Mouse (Mus musculus) MEL (cell line): ENCODE measurements at regions not wholly inside any gene's neighbourhood (a gene's known extent, or its start where the extent isn't known, plus 50 kb on each side); places are given as distances from the start of the nearest gene placed in this dataset.

ENCODE experiments used
- DNase-seq: peaks from one replicate; pipeline ENCODE4 v3.0.0; 2011; ENCODE audit warnings: low read depth, low spot score
- H3K27ac ChIP-seq: 2 replicates; pipeline ENCODE4 v1.5.1; 2012; ENCODE audit warnings: low read depth, mild to moderate bottlenecking, control low read depth, low read length, moderate library complexity; ENCODE audit not compliant: control insufficient read depth
- H3K27me3 ChIP-seq, 2 experiments: fragments of 150-350 bp in 1 of 2; sonication (generic) in 1 of 2; 2 replicates each; pipeline ENCODE4 v1.6.1; 2012; ENCODE audit warnings: low read length in 2 of 2, mild to moderate bottlenecking in 2 of 2, improper control_type of control experiment in 1 of 2, moderate library complexity in 1 of 2; ENCODE audit not compliant: insufficient read depth in 2 of 2, control insufficient read depth in 1 of 2
- H3K36me3 ChIP-seq, 2 experiments: 2 replicates each; pipeline ENCODE4 v1.6.1; 2012 to 2014; ENCODE audit warnings: low read length in 2 of 2, improper control_type of control experiment in 1 of 2, inconsistent platforms in 1 of 2, mild to moderate bottlenecking in 1 of 2; ENCODE audit not compliant: insufficient read depth in 2 of 2, control insufficient read depth in 1 of 2
- H3K4me1 ChIP-seq, 2 experiments: fragments of 150-350 bp in 1 of 2; sonication (generic) in 1 of 2; 2 replicates each; pipeline ENCODE4 v1.6.1; 2012; ENCODE audit warnings: low read length in 2 of 2, improper control_type of control experiment in 1 of 2, mild to moderate bottlenecking in 1 of 2; ENCODE audit not compliant: insufficient read depth in 2 of 2, control insufficient read depth in 1 of 2
- H3K4me3 ChIP-seq, 2 experiments: fragments of 150-350 bp in 1 of 2; sonication (generic) in 1 of 2; 2 replicates each; pipeline ENCODE4 v1.5.1; 2012; ENCODE audit warnings: low read depth in 2 of 2, low read length in 2 of 2, mild to moderate bottlenecking in 2 of 2, moderate library complexity in 2 of 2, control low read depth in 1 of 2, improper control_type of control experiment in 1 of 2; ENCODE audit not compliant: control insufficient read depth in 1 of 2, insufficient read depth in 1 of 2
- H3K79me2 ChIP-seq: 2 replicates; pipeline ENCODE4 v1.6.1; 2012; ENCODE audit warnings: mild to moderate bottlenecking, low read length, moderate library complexity; ENCODE audit not compliant: control insufficient read depth, poor library complexity, insufficient read depth
- H3K9ac ChIP-seq: 2 replicates; pipeline ENCODE4 v1.6.1; 2012; ENCODE audit warnings: low read depth, mild to moderate bottlenecking, control low read depth, low read length, moderate library complexity; ENCODE audit not compliant: control insufficient read depth, poor library complexity, severe bottlenecking
- H3K9me3 ChIP-seq: fragments of 150-350 bp; sonication (generic); replicated peaks from 2 replicates; pipeline ENCODE4 v1.6.1; 2012; ENCODE audit warnings: mild to moderate bottlenecking, low read length, improper control_type of control experiment, moderate library complexity; ENCODE audit not compliant: insufficient read depth
- CHD2 ChIP-seq: IDR thresholded peaks from 2 replicates; pipeline ENCODE4 v1.6.1; 2011; ENCODE audit warnings: low read length, improper control_type of control experiment
- E2F4 ChIP-seq: IDR thresholded peaks from 2 replicates; pipeline ENCODE4 v1.6.1; 2011; ENCODE audit warnings: low read depth, low read length, improper control_type of control experiment, borderline replicate concordance
- ELF1 ChIP-seq: IDR thresholded peaks from 2 replicates; pipeline ENCODE4 v1.6.1; 2014; ENCODE audit warnings: low read depth, mild to moderate bottlenecking, inconsistent platforms, low read length, improper control_type of control experiment, moderate library complexity
- ETS1 ChIP-seq: IDR thresholded peaks from 2 replicates; pipeline ENCODE4 v1.6.1; 2012; ENCODE audit warnings: low read depth, mild to moderate bottlenecking, inconsistent platforms, low read length, improper control_type of control experiment, moderate library complexity
- GABPA ChIP-seq: IDR thresholded peaks from 2 replicates; pipeline ENCODE4 v1.6.1; 2012; ENCODE audit warnings: low read depth, mild to moderate bottlenecking, inconsistent platforms, low read length, improper control_type of control experiment, moderate library complexity
- GATA1 ChIP-seq: IDR thresholded peaks from 2 replicates; pipeline ENCODE4 v1.6.1; 2011; ENCODE audit warnings: low read depth, low read length, improper control_type of control experiment
- HCFC1 ChIP-seq: IDR thresholded peaks from 2 replicates; pipeline ENCODE4 v1.6.1; 2012; ENCODE audit warnings: low read depth, mild to moderate bottlenecking, inconsistent platforms, low read length, improper control_type of control experiment, moderate library complexity
- JUND ChIP-seq: IDR thresholded peaks from 2 replicates; pipeline ENCODE4 v1.6.1; 2011; ENCODE audit warnings: low read depth, mild to moderate bottlenecking, improper control_type of control experiment, low read length
- KAT2A ChIP-seq: conservative IDR thresholded peaks from 2 replicates; pipeline ENCODE4 v1.6.1; 2012; ENCODE audit warnings: low read depth, low read length, improper control_type of control experiment, inconsistent platforms
- MAFK ChIP-seq: IDR thresholded peaks from 2 replicates; pipeline ENCODE4 v1.6.1; 2011; ENCODE audit warnings: low read depth, mild to moderate bottlenecking, low read length, improper control_type of control experiment, borderline replicate concordance
- MAZ ChIP-seq: IDR thresholded peaks from 2 replicates; pipeline ENCODE4 v1.6.1; 2012; ENCODE audit warnings: low read depth, mild to moderate bottlenecking, inconsistent platforms, low read length, improper control_type of control experiment
- MEF2A ChIP-seq: IDR thresholded peaks from 2 replicates; pipeline ENCODE4 v1.6.1; 2014; ENCODE audit warnings: low read depth, mild to moderate bottlenecking, inconsistent platforms, low read length, improper control_type of control experiment; ENCODE audit not compliant: poor library complexity, insufficient replicate concordance, severe bottlenecking; ENCODE audit errors: extremely low read depth
- MXI1 ChIP-seq: IDR thresholded peaks from 2 replicates; pipeline ENCODE4 v1.6.1; 2011; ENCODE audit warnings: mild to moderate bottlenecking, low read depth, low read length, improper control_type of control experiment
- MYC ChIP-seq: IDR thresholded peaks from 2 replicates; pipeline ENCODE4 v1.6.1; 2011; ENCODE audit warnings: low read depth, mild to moderate bottlenecking, low read length, improper control_type of control experiment, moderate library complexity
- NELFE ChIP-seq: IDR thresholded peaks from 2 replicates; pipeline ENCODE4 v1.6.1; 2011; ENCODE audit warnings: low read depth, low read length, improper control_type of control experiment
- NRF1 ChIP-seq: IDR thresholded peaks from 2 replicates; pipeline ENCODE4 v1.6.1; 2014; ENCODE audit warnings: low read depth, mild to moderate bottlenecking, inconsistent platforms, low read length, improper control_type of control experiment, moderate library complexity; ENCODE audit not compliant: poor library complexity, insufficient read depth, severe bottlenecking
- POLR2A ChIP-seq, 2 experiments: IDR thresholded peaks; 2 replicates each; pipeline ENCODE4 v1.6.1; 2011 to 2012; ENCODE audit warnings: low read length in 2 of 2, mild to moderate bottlenecking in 2 of 2, control low read depth in 1 of 2, improper control_type of control experiment in 1 of 2, low read depth in 1 of 2, moderate library complexity in 1 of 2; ENCODE audit not compliant: control insufficient read depth in 1 of 2, insufficient read depth in 1 of 2, poor library complexity in 1 of 2
- POLR2AphosphoS2 ChIP-seq: IDR thresholded peaks from 2 replicates; pipeline ENCODE4 v1.6.1; 2011; ENCODE audit warnings: low read length, improper control_type of control experiment
- RCOR1 ChIP-seq: IDR thresholded peaks from 2 replicates; pipeline ENCODE4 v1.6.1; 2012; ENCODE audit warnings: low read depth, mild to moderate bottlenecking, inconsistent platforms, low read length, improper control_type of control experiment
- SIN3A ChIP-seq: IDR thresholded peaks from 2 replicates; pipeline ENCODE4 v1.6.1; 2012; ENCODE audit warnings: low read length, improper control_type of control experiment, inconsistent platforms
- SMC3 ChIP-seq: IDR thresholded peaks from 2 replicates; pipeline ENCODE4 v1.6.1; 2011; ENCODE audit warnings: low read depth, low read length, improper control_type of control experiment
- TAL1 ChIP-seq: IDR thresholded peaks from 2 replicates; pipeline ENCODE4 v1.6.1; 2012; ENCODE audit warnings: mild to moderate bottlenecking, inconsistent platforms, low read length, moderate library complexity, mixed read lengths
- TBP ChIP-seq: IDR thresholded peaks from 2 replicates; pipeline ENCODE4 v1.8.0; 2011; ENCODE audit warnings: low read depth, low read length, improper control_type of control experiment
- UBTF ChIP-seq: IDR thresholded peaks from 2 replicates; pipeline ENCODE4 v1.6.1; 2012; ENCODE audit warnings: low read depth, mild to moderate bottlenecking, inconsistent platforms, low read length, improper control_type of control experiment, moderate library complexity, borderline replicate concordance; ENCODE audit not compliant: insufficient read depth
- USF1 ChIP-seq: IDR thresholded peaks from 2 replicates; pipeline ENCODE4 v1.6.1; 2014; ENCODE audit warnings: low read depth, mild to moderate bottlenecking, inconsistent platforms, low read length, improper control_type of control experiment, moderate library complexity
- ZKSCAN1 ChIP-seq: IDR thresholded peaks from 2 replicates; pipeline ENCODE4 v1.6.1; 2012; ENCODE audit warnings: low read depth, mild to moderate bottlenecking, inconsistent platforms, low read length, improper control_type of control experiment, moderate library complexity
- ZMIZ1 ChIP-seq: IDR thresholded peaks from 2 replicates; pipeline ENCODE4 v1.6.1; 2012; ENCODE audit warnings: low read depth, mild to moderate bottlenecking, inconsistent platforms, low read length, improper control_type of control experiment, moderate library complexity

DNA sequence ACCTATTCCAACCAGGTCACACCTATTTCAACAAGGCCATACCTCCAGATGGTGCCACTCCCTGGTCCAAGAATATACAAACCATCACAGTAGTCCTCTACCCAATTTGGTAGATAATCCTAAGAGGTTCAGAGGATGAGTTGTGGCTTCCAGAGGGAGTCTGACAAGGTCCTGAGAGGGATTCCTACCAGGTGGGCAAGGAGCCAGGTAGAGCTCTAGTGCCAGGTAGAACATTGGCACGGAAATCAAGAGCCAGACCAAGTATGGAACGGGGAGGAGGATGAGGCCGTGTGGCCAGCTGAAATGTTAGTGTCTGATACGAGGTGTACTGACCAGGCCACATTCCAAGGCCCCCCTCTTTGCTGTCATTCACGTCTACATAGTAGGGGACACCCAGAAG, 153.0 kb downstream of the Slc30a10 start:
- no peaks in the 10 kb centered on the region for H3K79me2 ChIP-seq
- H3K4me3 ChIP-seq = no peak overlapping the region
- no peaks in the 10 kb centered on the region for H3K36me3 ChIP-seq
- no peaks in the 10 kb centered on the region for H3K9me3 ChIP-seq
- H3K4me1 ChIP-seq = no peaks in the 10 kb centered on the region
- TF ChIP-seq SIN3A (no peak), POLR2A (IDR thresholded peaks at IDR 0.05; ENCODE audit: control insufficient read depth in 1 of 2, insufficient read depth in 1 of 2, low read depth in 1 of 2, low read length in 2 of 2, poor library complexity in 1 of 2) (no peak), NELFE (no peak), GABPA (no peak), HCFC1 (no peak), MAFK (no peak), UBTF (no peak), E2F4 (no peak), ZKSCAN1 (no peak), KAT2A (no peak), ZMIZ1 (no peak), GATA1 (no peak), SMC3 (no peak)
- no peaks in the 10 kb centered on the region for H3K27me3 ChIP-seq
- H3K9ac ChIP-seq = no peak overlapping the region
- DNase-seq = no peak
- H3K27ac ChIP-seq = no peak overlapping the region

- no peak for DNase-seq
- no peak overlapping the region for H3K4me3 ChIP-seq
- TF ChIP-seq RCOR1 = no peak
- no peak for TF ChIP-seq MYC
- TF ChIP-seq MXI1 = no peak
- TF ChIP-seq TAL1 = no peak
- TF ChIP-seq ETS1 = no peak
- TF ChIP-seq MEF2A = no peak
- TF ChIP-seq JUND = no peak
- no peak for TF ChIP-seq GABPA
- TF ChIP-seq NRF1 = no peak
- no peak for TF ChIP-seq ELF1
- no peak for TF ChIP-seq USF1
- TF ChIP-seq POLR2AphosphoS2 = no peak
- no peak for TF ChIP-seq TBP
- no peak for TF ChIP-seq SMC3
- no peak for TF ChIP-seq ZKSCAN1
- no peak for TF ChIP-seq MAZ
- no peak for TF ChIP-seq CHD2
Observed at GRCm38 (mm10) chr1:185608440-185608839, 153.8 kb downstream of the Slc30a10 start.

More at GRCm38 (mm10) chr1:185608440-185608839, 153.8 kb downstream of the Slc30a10 start:
- no peak overlapping the region for H3K9ac ChIP-seq
- H3K27me3 ChIP-seq = no peaks in the 10 kb centered on the region
- H3K36me3 ChIP-seq = no peaks in the 10 kb centered on the region
- H3K27ac ChIP-seq = no peak overlapping the region
- H3K79me2 ChIP-seq = no peaks in the 10 kb centered on the region
- no peaks in the 10 kb centered on the region for H3K9me3 ChIP-seq
- no peaks in the 10 kb centered on the region for H3K4me1 ChIP-seq
